Mouse (Mus musculus) megakaryocyte, embryonic 14.5 days (primary cell): Measurements from ENCODE around the gene Gm20388.

Source experiments
- FLI1 ChIP-seq: IDR thresholded peaks from 2 replicates; pipeline ENCODE4 v1.6.1; 2012; ENCODE audit warnings: low read length, inconsistent platforms, mixed read lengths
- GATA1 ChIP-seq: IDR thresholded peaks from 3 replicates; pipeline ENCODE4 v1.6.1; 2012; ENCODE audit warnings: mixed read lengths, low read length, inconsistent platforms, borderline replicate concordance

DNA sequence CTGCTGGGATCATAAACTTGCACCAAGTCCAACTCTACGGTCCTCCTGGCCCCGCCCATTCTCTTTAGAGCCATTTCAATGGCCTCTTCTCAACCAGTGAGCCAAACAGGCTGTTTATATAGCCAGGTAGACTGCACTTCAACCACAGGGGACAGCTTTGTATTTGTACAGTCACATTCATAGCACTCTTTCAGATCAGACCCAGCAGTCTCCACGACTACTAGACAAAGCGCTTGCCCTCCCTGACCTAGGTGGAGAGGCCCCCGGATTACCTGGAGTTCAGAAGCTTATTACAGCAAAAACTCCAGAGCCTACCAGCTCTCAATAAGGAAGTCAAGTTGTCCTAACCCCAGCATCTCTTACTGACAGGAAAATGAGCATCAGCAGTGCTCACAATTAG is 4083.0 kb downstream of the Gm20388 start:
- no peak for TF ChIP-seq GATA1
- no peak for TF ChIP-seq FLI1
